Mouse (Mus musculus) liver, adult 2 months (tissue): Measurements from ENCODE around the gene Pnliprp1.

Experiments
- CTCF ChIP-seq: fragments of 200-500 bp; IDR thresholded peaks from 2 replicates; pipeline ENCODE4 v1.5.1; 2011; ENCODE audit warnings: low read depth, low read length, control low read depth
- POLR2A ChIP-seq: fragments of 200-500 bp; IDR thresholded peaks from 2 replicates; pipeline ENCODE4 v1.6.1; 2011; ENCODE audit warnings: low read length, control low read depth; ENCODE audit not compliant: insufficient read depth; ENCODE audit errors: extremely low read depth

GRCm38 (mm10) chr19:58743736-58744135 is 15.0 kb downstream of the Pnliprp1 start:
- TF ChIP-seq POLR2A (no peak), CTCF (no peak)
